Mouse (Mus musculus) embryonic fibroblast, embryonic 13.5 days (primary cell): ENCODE data around the gene Oscp1. TPM values are rescaled to one million over a fixed set of nuclear protein-coding genes. Genes with fewer than 3 reads are reported as not detected.

Source experiments
- H3K27ac ChIP-seq: 2 replicates; pipeline ENCODE4 v1.5.1; 2012; ENCODE audit warnings: low read length, control low read depth, inconsistent platforms; ENCODE audit not compliant: insufficient read depth
- H3K4me1 ChIP-seq: 2 replicates; pipeline ENCODE4 v1.6.1; 2011; ENCODE audit warnings: low read length; ENCODE audit not compliant: control insufficient read depth, insufficient read depth
- H3K4me3 ChIP-seq: 2 replicates; pipeline ENCODE4 v1.5.1; 2011; ENCODE audit warnings: mild to moderate bottlenecking, control low read depth, low read length; ENCODE audit not compliant: insufficient read depth
- CTCF ChIP-seq: IDR thresholded peaks from 2 replicates; pipeline ENCODE4 v1.5.1; 2011; ENCODE audit warnings: mild to moderate bottlenecking, control low read depth, low read length, moderate library complexity, borderline replicate concordance; ENCODE audit not compliant: insufficient read depth
- POLR2A ChIP-seq: IDR thresholded peaks from 2 replicates; pipeline ENCODE4 v1.6.1; 2011; ENCODE audit warnings: low read depth, mild to moderate bottlenecking, control low read depth, low read length, moderate library complexity
- polyA plus RNA-seq: library from polyadenylated mRNA; stranded (reverse); fragments of >200 nt; gene quantifications from 2 replicates; pipeline ENCODE4 v1.2.4, GENCODE M21; 2011; ENCODE audit warnings: low read depth; ENCODE audit not compliant: missing spikeins, insufficient read length

The Oscp1 gene
- polyA plus RNA-seq, 1 experiment = 8.1 TPM

DNA sequence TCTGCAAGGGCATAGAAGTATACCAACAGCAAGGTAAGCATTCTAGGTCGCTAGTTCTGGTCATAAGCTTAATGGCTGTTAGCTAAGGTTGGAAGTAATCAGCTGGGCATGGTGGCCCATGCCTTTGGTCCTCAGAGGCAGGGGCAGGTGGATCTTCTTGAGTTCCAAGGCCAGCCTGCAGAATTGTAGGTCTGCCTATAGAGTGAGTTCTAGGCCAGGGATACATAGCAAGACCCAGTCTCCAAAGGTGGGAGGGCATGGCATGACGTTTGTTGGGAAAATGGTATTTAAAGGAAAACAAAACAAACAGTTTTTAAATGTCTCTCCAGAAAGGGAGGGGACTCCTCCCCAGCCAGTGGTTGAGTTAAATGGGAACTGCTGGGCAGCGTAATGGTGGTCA lies 42.4 kb downstream of the Oscp1 start:
- TF ChIP-seq POLR2A = no peak
- no peak for TF ChIP-seq CTCF
- no peak overlapping the region for H3K27ac ChIP-seq
- peaks cover 14% of the 10 kb centered on the region for H3K4me1 ChIP-seq
- H3K4me3 ChIP-seq = no peak overlapping the region

DNA sequence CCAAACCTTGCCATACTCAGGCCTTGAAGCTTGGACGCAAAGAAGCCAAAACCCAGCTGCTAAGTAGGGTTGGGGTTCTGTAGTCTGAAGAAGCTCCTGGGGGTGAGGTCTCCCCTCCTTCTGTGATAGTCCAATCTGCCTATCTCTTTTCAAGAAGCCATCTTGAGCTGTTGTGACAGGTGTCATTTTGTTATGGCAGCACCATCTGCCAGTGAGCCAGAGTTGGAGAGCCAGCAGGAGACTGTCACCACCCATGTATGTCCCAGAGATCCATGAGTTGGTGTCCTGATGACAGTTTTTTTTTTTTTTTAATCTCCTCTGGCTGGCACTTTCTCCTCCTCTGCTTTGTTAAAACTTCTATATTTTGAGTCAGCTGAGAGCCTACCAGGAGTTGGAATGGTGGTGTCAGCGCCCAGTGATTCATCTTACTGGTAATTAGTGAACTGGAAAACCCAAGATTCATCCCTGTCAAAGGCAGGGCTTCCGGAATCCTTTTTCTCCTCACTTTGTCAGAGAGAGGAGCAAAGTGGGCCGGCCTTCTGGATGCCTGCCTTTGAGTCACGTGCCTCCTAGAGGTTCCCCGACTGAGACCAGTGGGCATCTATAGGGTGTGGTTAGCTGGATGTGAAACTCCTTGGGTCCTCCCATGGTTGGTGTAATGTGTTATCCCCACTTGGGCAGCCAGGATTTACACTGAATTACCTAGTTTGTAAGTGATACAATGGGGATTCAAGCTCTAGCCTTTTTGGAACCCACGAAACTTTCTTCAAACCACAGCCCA lies 43.9 kb downstream of the Oscp1 start:
- Histone ChIP-seq H3K4me1 (peaks cover 18% of the 10 kb centered on the region), H3K4me3 (no peak overlapping the region), H3K27ac (peak overlapping the region; percentile 98)
- TF ChIP-seq POLR2A = 0 out of 2 replicates have a peak, but pooled peaks have one; percentile 30
- no peak for TF ChIP-seq CTCF

GRCm38 (mm10) chr4:126103057-126103581 lies 44.8 kb downstream of the Oscp1 start:
- peaks cover 14% of the 10 kb centered on the region for H3K4me1 ChIP-seq
- peak overlapping the region; percentile 98 for H3K27ac ChIP-seq
- no peak; the same call in 1 of the 2 replicates for TF ChIP-seq POLR2A
- TF ChIP-seq CTCF = no peak
- peak overlapping the region; percentile 38 for H3K4me3 ChIP-seq

DNA sequence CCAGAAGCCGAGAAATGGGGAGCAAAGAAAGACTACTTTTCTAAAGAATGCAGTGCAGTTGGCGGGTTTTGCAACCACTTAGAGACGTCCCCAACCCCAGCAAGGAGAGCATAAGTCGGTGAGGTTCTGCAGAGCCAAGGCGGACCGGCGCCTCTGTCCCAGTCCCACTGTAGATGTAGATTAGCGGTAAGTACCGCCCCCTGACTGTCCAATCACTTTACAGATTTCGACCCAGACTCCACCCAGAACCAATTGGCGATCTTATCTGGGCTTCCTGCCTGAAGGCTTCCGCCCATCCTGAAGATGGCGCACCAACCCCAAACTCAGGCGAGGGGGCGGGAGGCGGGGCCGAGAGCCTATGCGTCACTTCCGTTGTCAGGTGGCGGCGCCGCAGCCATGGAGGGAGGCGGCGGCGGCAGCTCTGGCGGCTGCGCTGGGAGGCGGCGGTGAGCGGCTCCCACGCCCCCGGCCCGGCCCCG lies 45.3 kb downstream of the Oscp1 start, which contains the start of gene Stk40:
Gene Stk40 (plus strand): TSS at position 368 of the 479 bp plus-strand sequence.
- Histone ChIP-seq H3K4me3 (peak within 1 kb of the TSS; percentile 84), H3K27ac (peak within 1 kb of the TSS; percentile 98)
- TF ChIP-seq POLR2A = peak; percentile 85
- peak; percentile 42; the same call in 1 of the 2 replicates for TF ChIP-seq CTCF

GRCm38 (mm10) chr4:126104261-126105075 lies 46.1 kb downstream of the Oscp1 start:
- peak overlapping the region; percentile 33 for H3K27ac ChIP-seq
- H3K4me1 ChIP-seq = peaks cover 22% of the 10 kb centered on the region
- TF ChIP-seq POLR2A (0 out of 2 replicates have a peak, but pooled peaks have one; percentile 7), CTCF (no peak)
- H3K4me3 ChIP-seq = peak overlapping the region; percentile 84

More for the DNA sequence above, 45.3 kb downstream of the Oscp1 start, which contains the start of gene Stk40:
- H3K4me1 ChIP-seq = peaks cover 16% of the 10 kb centered on the region

- Histone ChIP-seq H3K4me1 (peaks cover 30% of the 10 kb centered on the region), H3K27ac (no peak overlapping the region), H3K4me3 (peak overlapping the region; percentile 84)
- TF ChIP-seq POLR2A (no peak), CTCF (no peak)
Measured at GRCm38 (mm10) chr4:126105131-126105783, 46.9 kb downstream of the Oscp1 start.

- no peak overlapping the region for H3K4me3 ChIP-seq
- no peak for TF ChIP-seq CTCF
- peaks cover 36% of the 10 kb centered on the region for H3K4me1 ChIP-seq
- H3K27ac ChIP-seq = peak overlapping the region; percentile 34; the same call in 1 of the 2 replicates
Measured at GRCm38 (mm10) chr4:126108061-126108740, 49.8 kb downstream of the Oscp1 start.

- peak overlapping the region; percentile 90 for H3K27ac ChIP-seq
Measured at GRCm38 (mm10) chr4:126109613-126110373, 51.4 kb downstream of the Oscp1 start.

More at GRCm38 (mm10) chr4:126109613-126110373, 51.4 kb downstream of the Oscp1 start:
- no peak for TF ChIP-seq POLR2A
- TF ChIP-seq CTCF = no peak
- Histone ChIP-seq H3K4me3 (no peak overlapping the region), H3K4me1 (peaks cover 47% of the 10 kb centered on the region)
